Mouse (Mus musculus) telencephalon, adult 2 months (tissue): ENCODE data around the gene Zbtb48.

Source experiments
- DNase-seq: peaks from one replicate; pipeline ENCODE4 v3.0.0-alpha.2; 2011; ENCODE audit warnings: low read depth, low spot score

Zbtb48 gene

GRCm38 (mm10) chr4:152029087-152029486 is 1.6 kb upstream of the Zbtb48 start:
- DNase-seq, result no peak

DNA sequence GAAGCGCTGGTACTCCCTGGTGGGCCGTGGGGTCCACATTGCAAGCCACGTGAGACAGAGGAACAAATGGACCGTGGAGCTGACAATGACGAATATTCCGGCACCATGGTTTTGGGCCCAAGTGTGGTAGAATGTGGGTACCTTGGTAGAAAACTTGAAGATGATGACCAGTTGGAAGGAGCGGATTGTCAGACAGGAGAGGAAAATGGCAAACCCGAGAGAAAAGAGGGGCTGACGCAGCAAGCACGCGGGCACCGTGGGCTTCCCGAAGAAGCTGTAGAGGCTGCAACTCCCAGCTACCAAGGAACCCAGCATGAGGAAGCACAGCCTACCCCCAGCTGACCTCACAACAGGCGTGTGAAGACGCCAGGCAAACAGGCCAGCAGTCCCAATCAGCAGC is 985 bp upstream of the Zbtb48 start:
- DNase-seq, result no peak

DNA sequence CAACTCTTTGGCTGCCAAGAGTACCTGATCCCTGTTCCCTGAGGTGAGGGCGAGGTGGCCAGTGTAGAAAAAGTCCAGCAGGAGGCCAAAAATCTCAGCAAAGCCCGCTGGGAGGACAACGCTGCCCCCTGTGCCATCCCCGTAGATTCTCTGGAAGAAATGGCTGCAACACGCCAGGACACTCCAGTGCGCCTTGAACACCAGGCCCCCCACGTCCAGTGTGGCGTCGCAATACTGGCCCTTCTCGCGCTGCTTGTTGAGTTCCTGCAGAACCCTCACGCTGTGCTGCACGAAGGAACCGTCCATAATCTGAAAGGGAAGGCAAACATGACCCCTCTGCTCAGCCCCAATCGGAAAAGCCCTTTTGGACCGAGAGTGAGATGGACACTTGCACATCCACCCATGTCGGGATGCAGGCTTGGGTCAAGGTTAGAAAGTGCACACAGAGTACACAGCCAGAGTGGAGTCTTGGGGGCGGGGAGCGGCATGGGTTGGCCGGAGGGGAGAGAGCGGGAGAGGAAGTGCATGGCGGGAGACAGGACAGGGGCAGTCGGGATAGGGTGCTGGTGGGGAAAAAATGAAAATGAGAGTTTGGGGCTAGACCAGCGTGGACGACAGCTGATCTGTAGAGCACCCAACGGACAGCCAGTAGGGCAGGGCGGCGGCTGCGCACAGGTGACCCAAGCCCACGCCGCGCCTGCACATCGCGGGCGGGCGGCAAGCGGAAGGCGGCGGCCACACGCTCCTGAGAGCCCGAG is 541 bp downstream of the Zbtb48 start:
- DNase-seq, result no peak

DNA sequence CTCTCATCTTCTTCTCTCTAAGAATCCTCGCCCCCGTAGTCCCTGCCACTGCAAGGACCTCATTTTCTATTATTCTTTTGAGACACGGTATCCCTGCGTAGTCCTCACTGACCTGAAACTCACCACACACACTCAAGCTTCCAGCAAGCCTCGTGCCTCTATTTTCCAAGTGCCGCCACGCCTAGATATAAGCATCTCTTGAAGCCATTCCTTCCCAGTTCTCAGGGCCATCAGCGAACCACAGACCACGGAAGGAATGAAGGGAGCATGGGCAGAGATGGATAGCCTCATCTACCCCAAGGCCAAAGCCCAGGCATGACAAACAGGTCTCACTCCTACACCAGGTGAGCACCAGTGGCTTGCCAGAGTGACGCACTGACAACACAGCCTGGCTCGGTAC is 2.9 kb downstream of the Zbtb48 start:
- DNase-seq, result no peak

GRCm38 (mm10) chr4:152022506-152022905 is 5.0 kb downstream of the Zbtb48 start:
- DNase-seq, result no peak

DNA sequence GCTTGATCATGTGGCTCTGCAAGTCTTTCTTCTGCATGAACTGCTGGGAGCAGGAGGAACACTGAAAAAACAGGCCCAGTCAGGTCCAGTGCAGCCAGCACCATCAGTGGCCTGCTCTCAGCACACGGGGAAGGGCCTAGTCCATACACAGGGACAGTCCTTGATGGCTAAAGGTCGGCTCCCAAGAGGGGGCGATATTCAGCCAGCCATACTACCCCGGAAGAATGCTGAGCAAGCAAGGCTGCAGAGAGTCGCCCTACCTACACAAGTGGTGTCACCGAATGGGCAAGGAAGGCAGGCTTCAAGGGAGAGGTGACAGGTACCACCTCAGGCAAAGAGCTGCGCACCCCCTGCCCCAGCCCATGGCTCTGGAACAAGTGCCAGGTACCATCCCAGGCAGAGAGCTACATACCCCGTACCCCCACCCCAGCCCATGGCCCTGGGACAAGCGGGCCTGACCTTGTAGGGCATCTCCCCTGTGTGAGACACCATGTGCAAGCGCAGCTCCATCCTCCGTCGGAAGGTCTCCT is 5.8 kb downstream of the Zbtb48 start:
- no peak for DNase-seq

GRCm38 (mm10) chr4:152020024-152020423 is 7.4 kb downstream of the Zbtb48 start:
- no peak for DNase-seq

DNA sequence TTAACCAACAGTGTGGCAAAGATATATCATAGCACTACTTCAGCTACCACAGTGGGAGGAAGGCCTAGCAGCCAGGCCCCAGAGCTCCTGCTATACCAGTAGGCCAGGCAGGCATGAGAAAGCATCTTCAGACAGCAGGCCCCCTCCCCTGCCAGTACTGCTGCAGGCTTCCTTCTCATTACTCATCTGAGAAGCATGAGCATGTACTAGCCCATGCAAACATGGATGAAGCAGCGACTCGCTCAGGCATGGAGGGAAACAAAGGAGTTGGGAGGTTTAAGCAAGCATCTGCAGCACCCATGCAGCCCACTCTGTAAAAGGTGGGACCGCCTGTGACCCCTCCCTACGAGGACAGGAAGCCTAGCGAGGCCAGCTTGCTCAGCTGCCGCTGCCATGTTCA is 8.4 kb downstream of the Zbtb48 start:
- DNase-seq, result no peak

DNA sequence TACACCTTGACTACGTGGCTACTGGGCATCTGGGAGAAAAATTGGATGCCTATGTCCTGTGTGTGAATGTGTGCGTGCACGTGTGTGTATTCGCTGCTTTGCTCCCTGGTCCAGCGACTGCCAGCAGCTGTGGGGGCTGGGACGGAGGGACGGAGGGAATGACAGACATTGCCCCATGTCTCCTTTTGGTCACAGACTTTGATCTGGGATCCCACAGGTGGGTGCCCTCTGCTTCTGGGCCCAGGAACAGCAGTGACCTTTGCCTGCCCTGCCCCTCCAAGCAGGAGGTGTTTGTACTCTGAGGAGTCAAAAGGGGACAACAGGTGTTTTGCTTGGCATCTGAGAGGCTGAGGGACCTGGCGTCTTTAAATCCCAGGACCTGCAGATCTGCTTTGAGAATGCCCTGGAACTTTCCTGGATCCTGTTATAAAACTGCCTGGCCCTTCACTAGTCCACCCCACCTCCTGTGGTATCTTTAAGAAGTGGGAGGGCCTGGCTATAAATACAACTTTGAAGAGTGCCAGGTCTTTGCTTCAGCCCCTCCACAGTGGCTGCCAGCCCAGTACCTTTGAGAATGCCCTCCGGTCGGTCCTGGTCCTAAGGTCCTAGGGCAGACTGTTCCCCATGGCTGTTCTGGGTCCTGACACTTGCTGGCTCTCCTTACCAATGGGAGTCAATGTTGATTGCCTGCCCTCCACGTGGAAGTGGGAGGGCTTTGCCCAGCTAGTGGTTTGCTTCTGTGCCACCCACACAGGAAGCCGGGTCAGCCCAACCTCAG is 14.2 kb downstream of the Zbtb48 start:
- DNase-seq, result no peak

- no peak for DNase-seq
Observed at GRCm38 (mm10) chr4:152012109-152012508, 15.4 kb downstream of the Zbtb48 start.

- DNase-seq, result no peak
Observed at GRCm38 (mm10) chr4:152011171-152011760, 16.2 kb downstream of the Zbtb48 start.

- no peak for DNase-seq
Observed at GRCm38 (mm10) chr4:152010707-152011134, 16.8 kb downstream of the Zbtb48 start.

DNA sequence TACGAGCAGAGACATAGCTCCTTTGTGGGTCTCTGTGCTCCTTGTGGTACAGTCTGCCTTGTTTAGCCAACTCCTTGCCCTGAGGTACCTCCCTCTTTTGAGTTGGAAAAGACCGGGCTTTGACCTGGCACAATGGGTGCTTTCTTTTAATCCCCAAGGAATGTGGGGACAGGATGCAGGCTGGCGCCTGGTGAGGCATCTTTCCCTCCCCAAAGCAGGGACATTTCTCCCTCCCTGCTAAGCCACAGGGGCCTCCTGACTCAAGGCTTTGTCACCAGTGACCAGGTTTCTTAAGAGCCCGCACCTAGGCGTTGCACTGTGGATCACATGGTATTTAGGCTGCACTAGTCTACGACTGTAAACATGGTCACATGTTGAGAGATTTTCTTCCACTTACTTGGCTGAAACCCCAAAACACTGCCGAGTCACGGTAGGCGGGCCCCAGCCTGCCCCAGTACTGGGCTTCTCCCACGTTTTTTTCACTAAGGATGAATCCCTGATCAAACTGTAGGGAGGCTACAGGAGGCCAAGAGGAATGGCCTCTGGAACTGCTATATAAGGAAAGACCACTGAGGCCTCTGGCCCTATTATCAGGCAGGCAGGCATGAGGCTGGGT is 17.3 kb downstream of the Zbtb48 start:
- peak; percentile 31 for DNase-seq

- peak; percentile 79 for DNase-seq
Observed at GRCm38 (mm10) chr4:152009076-152010051, 18.1 kb downstream of the Zbtb48 start.

GRCm38 (mm10) chr4:152008622-152009075 is 18.8 kb downstream of the Zbtb48 start, which contains the start of gene Klhl21:
Gene Klhl21, plus strand, starts transcription at chr4:152008803.
- DNase-seq, result peak; percentile 91

- no peak for DNase-seq
Observed at GRCm38 (mm10) chr4:152008148-152008500, 19.3 kb downstream of the Zbtb48 start.

GRCm38 (mm10) chr4:152007481-152008147 is 19.9 kb downstream of the Zbtb48 start:
- DNase-seq, result peak; percentile 42

DNA sequence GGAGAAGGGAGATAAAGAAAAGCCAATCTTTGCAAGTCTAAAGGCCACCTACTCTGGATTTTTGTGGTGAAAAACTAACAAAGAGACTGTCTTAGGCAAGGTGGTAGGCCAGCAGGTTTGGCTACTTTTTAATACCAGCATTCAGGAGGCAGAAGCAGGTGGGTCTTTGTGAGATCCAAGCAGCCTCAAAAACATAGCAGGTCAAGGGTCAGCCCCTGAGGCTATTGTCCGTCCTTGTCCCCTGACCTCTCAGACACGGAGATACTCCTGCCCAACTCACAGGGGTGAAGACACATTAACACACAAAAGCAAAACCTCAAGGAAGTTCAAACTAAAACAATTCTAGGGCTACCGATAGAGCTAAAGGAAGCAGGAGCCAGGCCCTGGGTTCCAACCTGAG is 20.7 kb downstream of the Zbtb48 start:
- no peak for DNase-seq

GRCm38 (mm10) chr4:152006137-152006536 is 21.3 kb downstream of the Zbtb48 start:
- no peak for DNase-seq

DNA sequence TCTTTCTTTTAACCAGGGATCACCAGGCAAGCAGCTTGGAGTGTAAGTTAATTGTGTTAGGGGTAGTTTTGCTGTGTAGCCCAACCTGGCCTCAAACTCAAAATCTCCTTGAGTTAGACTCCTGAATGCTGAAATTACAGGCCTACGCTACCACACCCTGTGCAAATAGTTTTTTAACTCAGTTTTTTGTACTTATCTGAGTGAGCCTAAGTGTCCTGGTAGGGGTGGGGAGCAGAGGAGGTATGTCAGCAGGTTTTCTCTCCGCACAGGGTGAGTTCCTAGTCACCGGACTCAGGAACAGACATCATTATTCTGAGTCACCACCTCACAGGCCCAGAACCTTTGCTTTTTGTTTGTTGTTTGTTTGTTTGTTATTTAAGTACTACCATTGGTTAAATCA is 25.4 kb downstream of the Zbtb48 start:
- DNase-seq, result no peak
